Mouse (Mus musculus) thymus, postnatal 10 days (tissue): ENCODE measurements around the gene Col7a1.

Experiments
- DNase-seq, 2 experiments: peaks; one replicate each; pipeline ENCODE4 v3.0.0; 2021; ENCODE audit warnings: low spot score in 2 of 2

Col7a1 gene

DNA sequence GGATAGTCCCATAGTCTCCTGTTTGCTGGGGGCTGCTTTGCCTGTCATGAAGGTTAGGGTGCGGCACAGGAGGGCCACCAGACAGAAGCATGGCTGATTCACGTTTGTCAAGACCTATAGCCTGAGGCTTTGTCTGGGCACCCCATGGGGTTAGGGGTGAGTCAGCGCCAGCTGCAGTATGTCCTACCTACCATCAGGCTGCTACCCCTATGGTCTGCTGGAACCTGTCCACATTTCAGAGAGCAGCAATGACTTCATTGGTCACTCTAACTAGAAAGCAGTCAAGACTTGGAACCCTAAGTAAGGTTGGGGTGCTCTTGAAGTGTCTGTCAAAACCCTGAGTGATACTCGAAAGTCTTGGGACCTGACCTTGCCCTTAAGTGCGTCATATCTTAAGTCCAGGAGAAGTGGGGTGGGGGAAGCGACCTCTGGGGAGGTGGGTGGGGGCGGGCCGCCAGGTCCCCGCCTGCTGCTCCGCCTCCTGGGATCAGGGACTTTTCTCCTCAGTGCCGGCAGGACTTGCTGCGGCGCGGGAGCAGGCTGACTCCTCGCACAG lies at the start of gene Col7a1:
Col7a1 (plus strand) TSS at position 506 of the 556 bp plus-strand sequence.
- DNase-seq, result no peak

GRCm38 (mm10) chr9:108912308-108912707 lies 41.1 kb upstream of the Col7a1 start:
- no peak for DNase-seq

DNA sequence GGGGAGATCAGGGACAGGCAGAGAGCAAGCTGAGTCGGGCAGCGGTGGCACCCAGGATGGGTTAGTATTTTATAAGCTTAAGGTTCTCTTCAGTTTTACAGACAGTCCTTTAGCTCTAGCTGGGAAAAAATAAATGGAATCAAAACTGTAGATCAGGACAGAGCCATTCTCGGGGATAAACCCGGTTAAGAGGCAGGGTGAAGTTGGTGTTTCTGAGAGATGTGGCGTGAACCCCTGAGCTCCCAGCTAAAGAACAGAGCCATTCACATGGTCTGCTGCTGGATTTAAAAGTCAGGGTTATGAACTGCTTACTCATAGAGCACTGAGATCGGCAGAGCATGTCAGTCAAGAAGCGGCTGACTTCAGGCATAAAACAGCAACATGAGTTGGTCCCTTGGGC lies 40.2 kb upstream of the Col7a1 start:
- no peak for DNase-seq

GRCm38 (mm10) chr9:108913621-108914020 lies 39.8 kb upstream of the Col7a1 start:
- no peak for DNase-seq

GRCm38 (mm10) chr9:108914491-108914890 lies 38.9 kb upstream of the Col7a1 start, which contains the start of gene Tmem89:
TSS of gene Tmem89 (plus strand) at chr9:108914619.
- no peak for DNase-seq

- DNase-seq, result no peak
These were observed 27.5 kb upstream of the Col7a1 start for GRCm38 (mm10) chr9:108925897-108926296.

- no peak for DNase-seq
These were observed 25.0 kb upstream of the Col7a1 start for GRCm38 (mm10) chr9:108928424-108928823.

DNA sequence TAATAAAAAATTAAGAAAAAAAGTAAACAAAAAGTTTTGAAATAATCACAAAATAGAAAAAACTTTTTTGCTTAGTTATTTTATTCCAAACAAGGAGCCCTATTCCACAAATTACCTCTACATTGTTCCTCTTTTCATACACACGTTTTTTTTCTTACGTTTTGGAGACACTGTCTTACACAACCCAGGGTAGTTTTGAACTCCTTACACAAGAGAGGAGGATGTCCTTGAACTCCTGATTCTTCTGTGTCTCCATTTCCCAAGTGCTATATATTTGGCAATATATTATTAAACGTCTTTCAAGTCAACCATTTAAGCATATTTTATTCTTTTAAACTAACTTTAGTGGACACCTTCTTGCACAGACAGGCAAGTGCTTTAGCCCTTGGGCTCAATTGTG lies 17.4 kb upstream of the Col7a1 start:
- no peak for DNase-seq

DNA sequence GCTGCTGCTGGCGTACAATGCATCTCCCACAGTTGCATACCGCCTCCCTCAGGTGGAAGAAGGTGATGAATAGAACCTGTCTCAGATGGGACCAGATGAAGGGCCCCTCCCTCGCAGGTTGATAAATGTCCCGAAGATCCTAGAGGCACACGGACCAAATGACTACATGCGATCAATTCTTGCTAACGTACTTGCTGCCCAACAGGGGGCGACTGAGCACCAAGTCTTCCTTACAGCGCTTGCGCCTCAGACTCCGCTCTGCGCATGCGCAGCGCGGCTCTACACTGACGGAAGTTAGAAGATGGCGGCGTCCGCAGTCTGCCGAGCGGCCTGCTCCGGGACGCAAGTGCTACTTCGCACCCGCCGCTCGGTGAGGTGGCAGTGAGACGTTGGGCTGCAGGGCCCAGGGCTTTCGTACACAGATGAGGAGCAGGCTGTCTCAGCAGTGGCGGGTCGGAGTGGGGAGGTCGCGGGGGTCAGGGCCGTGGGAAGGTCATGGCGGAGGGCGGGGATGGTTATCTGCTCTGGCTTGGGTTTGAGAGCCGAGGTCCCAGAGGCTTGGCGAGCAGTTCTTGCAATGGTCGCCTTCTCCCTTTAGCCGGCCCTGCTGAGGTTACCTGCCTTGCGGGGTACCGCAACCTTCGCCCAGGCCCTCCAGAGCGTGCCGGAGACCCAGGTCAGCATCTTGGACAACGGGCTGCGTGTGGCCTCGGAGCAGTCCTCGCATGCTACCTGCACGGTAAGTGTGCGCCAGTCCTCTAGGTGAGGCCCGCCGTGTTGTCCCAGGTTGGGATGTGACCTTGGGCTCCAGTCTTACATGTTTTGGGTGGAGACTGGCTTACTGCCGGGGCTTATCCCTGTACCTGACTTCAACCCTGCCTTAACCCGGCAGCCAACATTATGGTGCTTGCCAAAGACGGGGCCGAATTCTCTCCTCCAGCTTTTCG lies 16.7 kb upstream of the Col7a1 start, which contains the start of gene Uqcrc1:
Uqcrc1 (plus strand) TSS at position 216 of the 947 bp plus-strand sequence.
- peak; percentile 85 to 96 for DNase-seq

DNA sequence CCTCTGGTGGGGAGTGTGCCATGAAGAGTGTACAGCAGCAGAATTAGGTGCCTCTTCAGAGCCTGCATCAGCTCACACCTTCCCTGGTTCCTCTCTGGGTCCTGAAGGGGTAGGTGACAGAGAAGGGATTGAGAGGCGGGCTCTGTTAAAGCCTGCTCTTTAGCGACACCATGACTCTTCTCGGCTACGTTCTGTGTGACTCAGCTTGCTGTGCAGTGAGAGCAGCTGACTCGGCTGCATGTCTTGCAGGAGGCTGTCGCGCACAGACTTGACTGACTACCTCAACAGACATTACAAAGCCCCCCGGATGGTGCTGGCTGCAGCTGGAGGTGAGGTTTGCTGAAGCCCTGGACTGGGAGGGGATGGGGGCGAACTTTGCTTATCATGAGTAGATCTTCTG lies 8.3 kb upstream of the Col7a1 start:
- no peak for DNase-seq

DNA sequence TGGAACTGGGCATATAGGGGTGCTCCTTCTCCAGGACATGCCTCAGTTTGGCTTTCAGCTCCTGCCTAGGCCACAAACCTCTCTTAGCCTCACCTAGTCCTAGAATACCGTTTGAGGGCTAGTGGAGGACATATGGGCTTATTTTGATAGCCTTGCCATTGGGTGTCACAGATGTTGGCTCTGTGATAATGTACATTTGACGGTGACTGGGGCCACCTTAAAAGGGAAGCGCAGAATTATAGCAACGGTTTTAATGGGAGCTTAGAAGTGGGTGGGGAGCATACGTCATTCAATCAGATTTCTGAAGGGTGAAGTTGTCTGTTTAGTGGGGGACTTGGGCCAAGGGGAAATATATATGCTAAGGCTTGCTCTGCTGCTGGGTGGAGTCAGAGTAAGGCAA lies 7.8 kb upstream of the Col7a1 start:
- DNase-seq, result no peak

DNA sequence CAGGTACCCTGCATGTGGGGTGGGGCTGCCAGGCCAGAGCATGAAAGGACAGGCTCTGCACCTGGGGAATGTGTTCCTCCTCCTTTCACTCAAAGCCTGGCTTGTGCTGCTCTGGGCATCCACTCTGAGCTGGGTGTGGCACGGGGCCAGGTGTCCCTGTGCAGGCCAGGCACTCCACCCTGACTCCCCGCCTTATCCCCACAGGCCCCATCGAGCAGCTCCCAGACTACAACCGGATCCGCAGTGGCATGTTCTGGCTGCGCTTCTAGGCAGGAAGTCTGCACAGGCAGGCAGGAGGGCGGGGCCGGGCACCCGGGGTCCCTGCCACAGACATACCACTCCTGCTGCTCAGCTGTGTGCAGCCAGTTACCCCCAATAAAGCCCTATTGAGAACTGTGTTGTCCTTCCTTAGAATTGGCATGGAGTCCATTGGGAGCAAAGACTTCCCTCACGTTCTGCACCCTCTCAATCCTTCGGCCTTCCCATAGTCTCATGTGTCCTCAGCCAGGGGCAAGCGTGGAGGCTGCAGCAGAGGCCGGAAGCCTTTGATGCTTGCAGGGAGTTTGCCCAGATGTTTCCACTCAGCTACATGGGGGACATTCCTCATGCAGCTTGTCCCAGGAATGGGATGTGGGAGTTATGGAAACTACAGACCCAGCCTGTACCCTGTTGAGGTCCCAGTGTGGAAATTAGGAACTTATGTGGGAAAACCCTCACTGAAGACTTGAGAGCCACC lies 4.0 kb upstream of the Col7a1 start:
- DNase-seq, result no peak

DNA sequence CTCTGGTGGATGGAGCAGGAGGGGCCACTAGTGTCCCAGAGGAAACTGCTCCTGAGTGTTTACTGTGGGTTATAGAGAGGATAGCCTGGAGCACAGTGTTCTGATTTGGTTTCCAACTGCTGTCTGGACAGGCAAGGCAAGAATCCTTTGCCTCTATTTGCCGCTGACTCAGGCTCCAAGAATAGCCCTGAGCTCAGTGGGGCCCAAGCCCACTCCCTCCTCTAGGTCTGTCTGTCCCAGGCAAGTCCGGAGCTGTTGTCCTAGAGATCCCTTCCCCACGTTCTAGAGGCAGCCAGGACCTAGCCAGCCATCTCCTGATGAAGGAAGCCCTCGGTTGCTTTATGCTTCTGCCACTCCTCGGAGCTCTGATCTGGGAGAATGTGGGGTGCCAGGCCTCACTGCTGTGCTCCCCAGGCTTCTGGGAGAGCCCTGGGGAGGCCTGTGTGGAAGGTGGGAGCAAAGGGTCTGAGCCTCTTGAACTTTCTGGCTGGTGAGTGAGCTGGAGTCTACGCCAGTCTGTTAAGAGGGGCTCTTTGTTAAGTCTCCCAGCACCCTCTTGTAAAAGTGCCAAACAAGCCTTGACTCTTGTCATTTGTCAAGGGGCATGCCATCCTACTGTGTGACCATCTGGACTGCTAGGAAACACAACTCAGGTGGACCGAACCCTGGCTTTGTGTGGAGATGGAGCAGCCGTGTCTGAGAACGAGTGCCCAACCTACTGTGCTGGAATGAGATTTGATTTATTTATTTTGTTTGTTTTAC lies 3.2 kb upstream of the Col7a1 start:
- no peak for DNase-seq

DNA sequence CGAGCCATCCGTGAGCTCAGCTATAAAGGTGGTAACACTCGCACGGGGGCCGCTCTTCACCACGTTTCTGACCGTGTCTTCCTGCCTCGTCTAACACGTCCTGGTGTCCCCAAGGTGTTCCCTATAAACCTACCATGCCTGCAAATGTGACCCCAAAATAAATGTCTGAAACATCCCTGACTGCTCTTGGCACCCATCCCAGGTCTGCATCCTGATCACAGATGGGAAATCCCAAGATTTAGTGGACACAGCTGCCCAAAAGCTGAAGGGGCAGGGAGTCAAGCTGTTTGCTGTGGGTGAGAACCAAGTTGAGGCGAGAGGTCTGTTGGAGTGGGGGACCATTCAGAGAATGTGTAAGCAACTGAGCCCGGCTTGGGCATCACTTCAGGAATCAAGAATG lies 1.9 kb downstream of the Col7a1 start:
- no peak for DNase-seq

DNA sequence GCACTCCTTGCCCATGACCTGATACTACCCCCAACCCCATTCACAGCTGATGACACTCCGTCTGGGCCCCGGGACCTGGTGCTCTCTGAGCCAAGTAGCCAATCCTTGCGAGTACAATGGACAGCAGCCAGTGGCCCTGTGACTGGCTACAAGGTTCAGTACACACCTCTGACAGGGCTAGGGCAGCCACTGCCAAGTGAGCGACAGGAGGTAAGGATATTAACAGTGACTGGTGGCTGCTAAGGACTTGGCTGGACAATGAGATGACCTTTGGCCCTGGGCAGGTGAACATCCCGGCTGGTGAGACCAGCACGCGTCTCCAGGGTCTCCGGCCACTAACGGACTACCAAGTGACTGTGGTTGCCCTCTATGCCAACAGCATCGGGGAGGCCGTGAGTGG lies 2.5 kb downstream of the Col7a1 start:
- no peak for DNase-seq

DNA sequence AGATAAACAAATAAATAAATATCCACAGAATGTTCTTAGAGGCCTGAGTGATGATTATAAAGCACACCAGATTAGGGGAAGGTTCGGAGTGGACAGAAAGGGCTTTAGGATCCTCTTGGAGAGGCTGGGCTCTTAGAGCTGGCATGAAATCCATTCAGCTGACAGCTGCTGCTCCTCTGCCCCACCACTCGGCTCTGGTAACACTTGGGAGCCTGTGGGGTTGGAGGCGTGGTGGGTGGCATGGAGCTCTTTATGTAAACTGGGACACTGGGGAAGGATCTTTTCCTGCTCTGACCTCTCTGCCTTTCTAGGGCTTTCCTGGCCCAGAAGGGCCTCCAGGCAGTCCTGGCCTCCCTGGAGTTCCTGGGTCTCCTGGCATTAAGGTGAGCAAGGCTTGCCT lies 10.2 kb downstream of the Col7a1 start:
- DNase-seq, result no peak

DNA sequence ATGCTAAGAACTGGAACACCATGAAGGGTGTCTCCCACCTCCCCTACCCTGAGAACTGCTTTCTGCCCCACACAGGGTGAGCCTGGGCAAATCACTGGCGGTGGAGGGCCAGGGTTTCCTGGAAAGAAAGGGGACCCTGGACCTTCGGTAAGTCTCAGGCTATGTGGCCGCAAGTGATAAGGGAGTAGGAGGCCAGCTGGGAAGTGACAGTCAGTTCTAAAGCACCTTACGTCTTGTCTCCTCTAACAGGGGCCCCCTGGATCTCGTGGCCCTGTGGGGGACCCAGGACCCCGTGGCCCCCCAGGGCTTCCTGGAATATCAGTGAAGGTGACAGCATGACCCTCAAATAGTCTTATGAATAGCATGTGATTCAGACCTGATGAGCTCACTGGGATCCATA lies 11.0 kb downstream of the Col7a1 start:
- no peak for DNase-seq

DNA sequence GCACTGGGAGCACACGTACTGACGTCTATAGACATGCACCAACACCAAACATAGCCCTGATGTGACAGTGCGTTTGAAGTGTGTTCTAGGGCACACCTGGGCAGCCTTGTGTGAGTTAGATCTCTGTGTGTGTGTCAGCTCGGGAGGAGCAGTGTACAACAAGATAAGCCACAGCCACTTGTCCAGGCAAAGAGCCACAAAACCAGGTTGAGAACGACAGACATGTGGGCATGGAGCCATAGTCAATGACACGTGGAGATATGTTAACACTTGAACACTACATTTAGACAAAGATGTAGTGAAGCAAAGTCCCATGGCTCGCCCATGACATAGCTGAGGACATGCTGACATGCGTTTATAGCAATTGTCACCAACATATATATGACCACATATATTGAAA lies 17.2 kb downstream of the Col7a1 start:
- DNase-seq, result no peak

GRCm38 (mm10) chr9:108976483-108976882 lies 23.1 kb downstream of the Col7a1 start:
- DNase-seq, result no peak

GRCm38 (mm10) chr9:108977966-108978365 lies 24.6 kb downstream of the Col7a1 start:
- DNase-seq, result no peak

GRCm38 (mm10) chr9:108982498-108982897 lies 29.1 kb downstream of the Col7a1 start:
- DNase-seq, result no peak

- no peak for DNase-seq
These were observed 29.8 kb downstream of the Col7a1 start for GRCm38 (mm10) chr9:108983209-108983608.
